Mouse (Mus musculus): Measurements from ENCODE around the gene 1110051M20Rik. TPM values are rescaled to one million over a fixed set of nuclear protein-coding genes. Genes with fewer than 3 reads are reported as not detected.

The 1110051M20Rik gene
- total and polyA plus RNA-seq, 2 experiments from 2014 or later, result 158 to 171 TPM

DNA sequence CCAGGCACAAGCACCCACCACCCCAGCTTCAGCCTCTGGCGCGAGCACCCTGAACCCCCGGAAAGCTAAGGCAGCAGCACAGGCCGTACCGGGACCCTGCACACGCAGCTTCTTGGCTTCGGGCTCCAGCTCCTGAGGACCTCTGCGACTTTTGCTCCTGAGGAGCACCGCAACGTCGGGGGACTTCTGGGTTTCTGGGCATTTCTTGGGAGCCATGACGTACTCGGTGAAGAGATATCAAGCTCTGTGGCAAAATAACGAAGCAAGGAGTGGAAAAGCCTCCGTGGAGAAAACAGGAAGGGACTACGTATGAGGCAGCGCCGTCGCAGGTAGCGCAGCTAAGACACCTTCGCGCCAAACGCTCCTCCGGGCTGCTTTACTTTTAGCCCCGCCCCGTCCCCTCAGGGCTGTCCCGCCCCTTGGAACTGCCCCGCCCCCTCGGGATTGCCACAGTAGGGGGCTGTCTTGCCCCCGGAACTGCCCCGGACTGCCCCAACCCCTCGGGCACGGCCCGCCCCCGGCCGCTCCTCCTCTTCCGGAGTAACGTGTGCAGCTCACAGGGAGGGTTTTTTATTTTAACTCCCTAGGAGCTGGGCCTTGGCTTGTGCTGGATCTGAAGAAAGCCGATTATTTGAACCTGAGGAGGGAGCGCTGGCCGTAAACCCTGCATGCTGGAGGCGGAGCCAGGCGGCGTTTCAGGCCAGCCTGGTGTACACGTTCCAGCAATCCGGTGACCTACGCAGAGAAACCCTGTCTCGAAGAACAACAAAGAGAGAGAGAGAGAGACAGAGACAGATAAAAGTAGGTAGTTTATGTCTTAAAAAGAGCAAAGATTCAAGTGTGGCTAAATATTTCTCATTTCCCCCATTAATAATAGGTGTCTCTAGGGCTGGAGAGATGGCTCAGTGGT is 207.6 kb downstream of the 1110051M20Rik start, which contains the start of gene Ddb2:
Gene Ddb2 (minus strand): TSS at position 382 of the 910 bp plus-strand sequence.
- under 1% methylated on average over 47 of the region's 48 CpGs for WGBS
- no peaks in the 10 kb centered on the region for H3K36me3 ChIP-seq (ENCODE audit: insufficient read depth, low read length)
- ATAC-seq (ENCODE audit: low FRiP score), result peak; percentile 98
- H3K9ac ChIP-seq (replicated peaks; ENCODE audit: low read length, poor library complexity, severe bottlenecking), result peak within 1 kb of the TSS; percentile 60
- peak within 1 kb of the TSS; percentile 78 for H3K27ac ChIP-seq (ENCODE audit: low read depth, low read length)
- H3K9me3 ChIP-seq (ENCODE audit: low read length), result no peaks in the 10 kb centered on the region
- H3K4me3 ChIP-seq (ENCODE audit: low read depth, low read length), result peak within 1 kb of the TSS; percentile 51
- H3K4me1 ChIP-seq (ENCODE audit: insufficient read depth, low read length), result no peaks in the 10 kb centered on the region
- H3K4me2 ChIP-seq (ENCODE audit: low read depth, low read length, poor library complexity, severe bottlenecking), result peak within 1 kb of the TSS; percentile 78
- H3K27me3 ChIP-seq (ENCODE audit: insufficient read depth, low read length), result no peaks in the 10 kb centered on the region
- no peak for TF ChIP-seq CTCF (IDR thresholded peaks at IDR 0.05)
- peak; percentile 97 for DNase-seq (ENCODE audit: low spot score)

DNA sequence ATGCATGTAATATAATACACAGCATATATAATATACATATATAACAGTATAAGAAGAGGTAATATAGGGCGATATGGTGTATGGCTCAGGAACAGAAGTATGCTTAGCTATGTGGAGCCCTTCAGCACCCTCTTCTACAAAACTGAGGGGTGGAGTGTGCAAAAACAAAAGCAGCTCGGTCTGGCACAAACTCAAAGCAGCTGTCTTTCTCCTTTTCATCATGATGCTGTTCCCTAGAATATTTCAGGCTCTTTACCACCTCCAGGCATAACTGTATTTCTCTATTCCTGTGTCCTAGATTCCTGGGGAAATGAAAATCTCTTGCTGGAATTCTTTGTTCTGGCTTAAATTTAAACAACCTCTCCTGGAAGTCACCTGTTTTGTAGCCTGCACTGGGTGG is 214.8 kb downstream of the 1110051M20Rik start:
- no peak for DNase-seq (ENCODE audit: low spot score)
- TF ChIP-seq CTCF (IDR thresholded peaks at IDR 0.05), result no peak
- H3K4me3 ChIP-seq (ENCODE audit: low read depth, low read length), result no peak overlapping the region
- H3K4me1 ChIP-seq (ENCODE audit: insufficient read depth, low read length), result no peaks in the 10 kb centered on the region
- H3K27me3 ChIP-seq (ENCODE audit: insufficient read depth, low read length), result no peaks in the 10 kb centered on the region
- ATAC-seq (ENCODE audit: low FRiP score), result no peak
- 78% methylated on average over 2 of the region's 2 CpGs for WGBS
- H3K36me3 ChIP-seq (ENCODE audit: insufficient read depth, low read length), result no peaks in the 10 kb centered on the region
- no peak overlapping the region for H3K9ac ChIP-seq (replicated peaks; ENCODE audit: low read length, poor library complexity, severe bottlenecking)
- no peaks in the 10 kb centered on the region for H3K9me3 ChIP-seq (ENCODE audit: low read length)
- no peak overlapping the region for H3K4me2 ChIP-seq (ENCODE audit: low read depth, low read length, poor library complexity, severe bottlenecking)
- no peak overlapping the region for H3K27ac ChIP-seq (ENCODE audit: low read depth, low read length)

Small RNAs within 50 kb of the gene (microRNA-seq; reads per million reads assigned to microRNA genes)
- gene Gm22071 (ENCODE audit: borderline number of aligned reads), result not detected

Other genes with a start within 250 kb of the 1110051M20Rik start
- 0.82 and 3.8 TPM in 2 replicates for gene Nr1h3, start 241.9 kb downstream of the 1110051M20Rik start, total RNA-seq (2014; rRNA removed)
- 0.70 and 1.9 TPM in 2 replicates for gene Nr1h3, start 241.9 kb downstream of the 1110051M20Rik start, polyA plus RNA-seq (2015; fragmentation: Nextera tagmentation; extraction: Ambion mirVana)
- 44.7 and 45.2 TPM in 2 replicates for gene Acp2, start 241.8 kb downstream of the 1110051M20Rik start, total RNA-seq (2014; rRNA removed)
- 35.1 and 36.4 TPM in 2 replicates for gene Acp2, start 241.8 kb downstream of the 1110051M20Rik start, polyA plus RNA-seq (2015; fragmentation: Nextera tagmentation; extraction: Ambion mirVana)
- 7.9 and 11.5 TPM in 2 replicates for gene Ddb2, start 207.7 kb downstream of the 1110051M20Rik start, total RNA-seq (2014; rRNA removed)
- 13.4 and 14.2 TPM in 2 replicates for gene Ddb2, start 207.7 kb downstream of the 1110051M20Rik start, polyA plus RNA-seq (2015; fragmentation: Nextera tagmentation; extraction: Ambion mirVana)
- gene Pacsin3, start 188.8 kb downstream of the 1110051M20Rik start, total RNA-seq (2014; rRNA removed), result 17.5 and 22.6 TPM in 2 replicates
- 17.7 and 18.7 TPM in 2 replicates for gene Pacsin3, start 188.8 kb downstream of the 1110051M20Rik start, polyA plus RNA-seq (2015; fragmentation: Nextera tagmentation; extraction: Ambion mirVana)
- gene Arfgap2, start 179.7 kb downstream of the 1110051M20Rik start, total RNA-seq (2014; rRNA removed), result 47.7 and 51.1 TPM in 2 replicates
- gene Arfgap2, start 179.7 kb downstream of the 1110051M20Rik start, polyA plus RNA-seq (2015; fragmentation: Nextera tagmentation; extraction: Ambion mirVana), result 53.0 and 56.8 TPM in 2 replicates
- gene Lrp4, start 12.8 kb upstream of the 1110051M20Rik start, total RNA-seq (2014; rRNA removed), result 17.1 and 19.2 TPM in 2 replicates
- gene Lrp4, start 12.8 kb upstream of the 1110051M20Rik start, polyA plus RNA-seq (2015; fragmentation: Nextera tagmentation; extraction: Ambion mirVana), result 3.4 TPM in 2 replicates
- 130 and 135 TPM in 2 replicates for gene Ckap5, start 82.1 kb upstream of the 1110051M20Rik start, total RNA-seq (2014; rRNA removed)
- gene Ckap5, start 82.1 kb upstream of the 1110051M20Rik start, polyA plus RNA-seq (2015; fragmentation: Nextera tagmentation; extraction: Ambion mirVana), result 85.8 and 101 TPM in 2 replicates
- gene F2, start 191.7 kb upstream of the 1110051M20Rik start, total RNA-seq (2014; rRNA removed), result not detected in 2 replicates
- gene F2, start 191.7 kb upstream of the 1110051M20Rik start, polyA plus RNA-seq (2015; fragmentation: Nextera tagmentation; extraction: Ambion mirVana), result 0.10 and 0.16 TPM in 2 replicates
- 14.9 and 20.5 TPM in 2 replicates for gene Zfp408, start 205.1 kb upstream of the 1110051M20Rik start, total RNA-seq (2014; rRNA removed)
- gene Zfp408, start 205.1 kb upstream of the 1110051M20Rik start, polyA plus RNA-seq (2015; fragmentation: Nextera tagmentation; extraction: Ambion mirVana), result 9.7 and 10.7 TPM in 2 replicates
- gene Arhgap1, start 205.2 kb upstream of the 1110051M20Rik start, total RNA-seq (2014; rRNA removed), result 95.8 and 101 TPM in 2 replicates
- 96.6 and 99.3 TPM in 2 replicates for gene Arhgap1, start 205.2 kb upstream of the 1110051M20Rik start, polyA plus RNA-seq (2015; fragmentation: Nextera tagmentation; extraction: Ambion mirVana)

Data from midbrain, postnatal 0 days (tissue).